Mouse (Mus musculus) embryonic facial prominence, embryonic 11.5 days (tissue): ENCODE data around the gene Vmn2r63. TPM values are rescaled to one million over a fixed set of nuclear protein-coding genes. Genes with fewer than 3 reads are reported as not detected.
"Not testable (repeated sequence)": the region's sequence is repeated elsewhere in the genome, so short reads cannot be mapped to it uniquely, and the experiment has no call there.

Source experiments
- ATAC-seq: fragments of 200-750 bp; cut with Nextera tagmentation; replicated peaks from 2 replicates; pipeline ENCODE4 v1.8.0; 2017; ENCODE audit warnings: low read depth; ENCODE audit not compliant: insufficient number of reproducible peaks, low FRiP score, low TSS enrichment
- DNase-seq: peaks from one replicate; pipeline ENCODE4 v3.0.0-alpha.2; 2015; ENCODE audit warnings: low spot score
- H3K27ac ChIP-seq: fragments of 300-500 bp; sonication (generic); replicated peaks from 2 replicates; pipeline ENCODE4 v1.5.1; 2014; ENCODE audit warnings: mild to moderate bottlenecking, low read depth, low read length, control low read depth
- H3K27me3 ChIP-seq: fragments of 300-500 bp; sonication (generic); 2 replicates; pipeline ENCODE4 v1.6.1; 2014; ENCODE audit warnings: mild to moderate bottlenecking, low read length, moderate library complexity, mixed read lengths; ENCODE audit not compliant: control insufficient read depth, insufficient read depth
- H3K36me3 ChIP-seq: fragments of 300-500 bp; sonication (generic); replicated peaks from 2 replicates; pipeline ENCODE4 v1.6.1; 2014; ENCODE audit warnings: low read depth, mild to moderate bottlenecking, low read length, moderate library complexity, mixed read lengths; ENCODE audit not compliant: control insufficient read depth, insufficient read depth
- H3K4me1 ChIP-seq: fragments of 300-500 bp; sonication (generic); 2 replicates; pipeline ENCODE4 v1.6.1; 2014; ENCODE audit warnings: low read length, mixed read lengths; ENCODE audit not compliant: control insufficient read depth, insufficient read depth
- H3K4me2 ChIP-seq: fragments of 300-500 bp; sonication (generic); 2 replicates; pipeline ENCODE4 v1.6.1; 2014; ENCODE audit warnings: low read depth, mild to moderate bottlenecking, control low read depth, low read length, moderate library complexity
- H3K4me3 ChIP-seq: fragments of 300-500 bp; sonication (generic); 2 replicates; pipeline ENCODE4 v1.5.1; 2014; ENCODE audit warnings: low read depth, low read length, control low read depth
- H3K9ac ChIP-seq: fragments of 300-500 bp; sonication (generic); replicated peaks from 2 replicates; pipeline ENCODE4 v1.6.1; 2014; ENCODE audit warnings: mild to moderate bottlenecking, control low read depth, low read length
- H3K9me3 ChIP-seq: fragments of 300-500 bp; sonication (generic); replicated peaks from 2 replicates; pipeline ENCODE4 v1.6.1; 2016; ENCODE audit warnings: mild to moderate bottlenecking, low read length, inconsistent platforms, mixed read lengths; ENCODE audit not compliant: control insufficient read depth
- WGBS: fragments of 180-500 bp; shearing (Covaris S2); extraction: QIAGEN DNeasy Blood & Tissue Kit; methylation state at CpG from one replicate; pipeline ENCODE4 v1.1.7; 2014; 5-methylcytosine and 5-hydroxymethylcytosine counted together
- polyA plus RNA-seq: library from polyadenylated mRNA; unstranded; fragments of >200 nt; fragmentation: Nextera tagmentation; extraction: Ambion mirVana; gene quantifications from 2 replicates; pipeline ENCODE4 v1.2.1, GENCODE M21; 2014

The Vmn2r63 gene
- polyA plus RNA-seq, result not detected in 2 replicates

GRCm38 (mm10) chr7:42933722-42934121 is at the start of gene Vmn2r63:
Gene Vmn2r63 (minus strand): TSS chr7:42933822.
- H3K4me1 ChIP-seq, H3K4me2 ChIP-seq, ATAC-seq, H3K9ac ChIP-seq, H3K4me3 ChIP-seq, H3K27me3 ChIP-seq, H3K36me3 ChIP-seq, H3K27ac ChIP-seq, DNase-seq, H3K9me3 ChIP-seq: not testable (repeated sequence)

DNA sequence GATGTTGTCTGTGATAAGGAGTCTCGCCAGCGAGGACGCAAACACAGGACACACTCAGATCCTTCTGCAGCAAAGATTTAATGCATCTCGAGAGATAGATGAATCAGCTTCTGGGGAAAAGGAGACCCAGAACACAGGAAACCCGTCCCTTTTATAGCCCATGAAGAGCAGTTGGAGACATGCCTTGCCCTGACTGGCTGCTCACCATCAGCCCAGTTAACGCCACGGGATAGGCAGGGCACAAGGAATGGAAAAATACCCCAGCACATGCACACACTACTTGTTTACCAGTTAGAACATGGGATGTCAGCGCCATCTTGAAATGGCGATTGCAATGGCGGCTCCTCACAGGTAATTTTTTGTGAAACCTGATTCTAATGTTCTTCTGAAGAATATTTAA is 47.1 kb upstream of the Vmn2r63 start:
- H3K9ac ChIP-seq, result no peak overlapping the region
- H3K27me3 ChIP-seq, result no peaks in the 10 kb centered on the region
- H3K4me3 ChIP-seq, result no peak overlapping the region
- H3K27ac ChIP-seq, result no peak overlapping the region
- H3K36me3 ChIP-seq, result no peaks in the 10 kb centered on the region
- DNase-seq (no peak), ATAC-seq (no peak)
- no peak overlapping the region for H3K4me2 ChIP-seq
- 93% methylated on average over 10 of the region's 10 CpGs for WGBS
- H3K4me1 ChIP-seq, result no peaks in the 10 kb centered on the region
- H3K9me3 ChIP-seq, result no peaks in the 10 kb centered on the region; the same call in 1 of the 2 replicates

DNA sequence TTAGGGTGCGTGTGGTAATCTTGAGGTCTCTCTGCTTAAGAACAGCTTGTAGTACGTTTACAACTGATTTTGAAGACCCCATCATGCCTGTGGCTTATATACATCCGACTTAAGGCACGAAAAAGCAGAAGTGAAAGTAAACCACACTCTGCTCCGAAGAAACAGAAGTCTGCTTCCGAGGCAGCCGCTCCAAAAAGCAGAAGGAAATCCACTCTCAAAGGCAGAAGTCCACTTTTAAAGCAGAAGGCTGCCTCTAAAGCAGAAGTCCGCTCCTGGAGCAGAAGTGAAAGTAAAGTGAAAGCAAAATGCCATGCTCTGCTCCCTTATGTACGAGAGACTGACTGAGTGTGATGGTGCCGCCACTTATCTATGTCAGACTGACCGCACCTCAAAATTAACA is 46.5 kb upstream of the Vmn2r63 start:
- H3K36me3 ChIP-seq, result no peaks in the 10 kb centered on the region
- WGBS, result 81% methylated on average over 11 of the region's 11 CpGs
- H3K4me2 ChIP-seq, result no peak overlapping the region
- no peaks in the 10 kb centered on the region for H3K4me1 ChIP-seq
- H3K9me3 ChIP-seq, result no peaks in the 10 kb centered on the region; the same call in 1 of the 2 replicates
- no peak overlapping the region for H3K27ac ChIP-seq
- DNase-seq (no peak), ATAC-seq (no peak)
- no peaks in the 10 kb centered on the region for H3K27me3 ChIP-seq
- H3K4me3 ChIP-seq, result no peak overlapping the region
- H3K9ac ChIP-seq, result no peak overlapping the region

- Histone ChIP-seq H3K9me3 (peaks cover 3% of the 10 kb centered on the region), H3K4me3 (no peak overlapping the region), H3K36me3 (no peaks in the 10 kb centered on the region), H3K27ac (no peak overlapping the region), H3K9ac (no peak overlapping the region), H3K4me1 (no peaks in the 10 kb centered on the region), H3K4me2 (no peak overlapping the region), H3K27me3 (no peaks in the 10 kb centered on the region)
- WGBS, result 71% methylated on average over 9 of the region's 9 CpGs
- DNase-seq (no peak), ATAC-seq (no peak)
Measured at GRCm38 (mm10) chr7:42965246-42965645, 31.6 kb upstream of the Vmn2r63 start.

- 92% methylated on average over 2 of the region's 2 CpGs for WGBS
- not testable (repeated sequence) for DNase-seq, H3K36me3 ChIP-seq, H3K4me2 ChIP-seq, H3K9ac ChIP-seq, H3K27me3 ChIP-seq, H3K9me3 ChIP-seq, H3K27ac ChIP-seq, H3K4me1 ChIP-seq, H3K4me3 ChIP-seq, ATAC-seq
Measured at GRCm38 (mm10) chr7:42898067-42898466, 35.6 kb downstream of the Vmn2r63 start.

DNA sequence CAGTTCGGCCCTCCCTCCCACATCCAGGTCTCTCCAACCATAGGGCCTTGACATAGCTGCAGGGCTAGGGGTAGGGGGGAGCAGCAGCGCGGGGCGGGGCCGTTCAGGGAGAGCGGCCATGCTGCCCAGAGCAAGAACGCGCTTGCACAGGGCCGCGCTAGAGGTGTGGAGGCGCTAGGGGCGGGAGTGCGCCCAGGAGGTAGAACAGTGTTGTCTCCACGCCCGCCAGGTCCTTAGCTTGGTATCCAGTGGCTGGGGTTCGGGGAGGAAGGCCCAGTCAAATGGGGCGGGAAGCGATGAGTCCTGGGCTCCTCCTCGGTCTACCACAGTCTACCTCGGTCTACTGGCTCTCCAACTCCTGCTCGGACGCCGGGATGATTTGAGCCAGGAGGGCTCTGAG is 55.5 kb downstream of the Vmn2r63 start:
- Histone ChIP-seq H3K36me3 (no peaks in the 10 kb centered on the region), H3K4me3 (no peak overlapping the region), H3K9ac (no peak overlapping the region), H3K4me2 (no peak overlapping the region), H3K27ac (no peak overlapping the region), H3K27me3 (no peaks in the 10 kb centered on the region), H3K9me3 (no peaks in the 10 kb centered on the region), H3K4me1 (no peaks in the 10 kb centered on the region)
- 43% methylated on average over 18 of the region's 23 CpGs for WGBS
- no peak for ATAC-seq
- DNase-seq, result no peak

DNA sequence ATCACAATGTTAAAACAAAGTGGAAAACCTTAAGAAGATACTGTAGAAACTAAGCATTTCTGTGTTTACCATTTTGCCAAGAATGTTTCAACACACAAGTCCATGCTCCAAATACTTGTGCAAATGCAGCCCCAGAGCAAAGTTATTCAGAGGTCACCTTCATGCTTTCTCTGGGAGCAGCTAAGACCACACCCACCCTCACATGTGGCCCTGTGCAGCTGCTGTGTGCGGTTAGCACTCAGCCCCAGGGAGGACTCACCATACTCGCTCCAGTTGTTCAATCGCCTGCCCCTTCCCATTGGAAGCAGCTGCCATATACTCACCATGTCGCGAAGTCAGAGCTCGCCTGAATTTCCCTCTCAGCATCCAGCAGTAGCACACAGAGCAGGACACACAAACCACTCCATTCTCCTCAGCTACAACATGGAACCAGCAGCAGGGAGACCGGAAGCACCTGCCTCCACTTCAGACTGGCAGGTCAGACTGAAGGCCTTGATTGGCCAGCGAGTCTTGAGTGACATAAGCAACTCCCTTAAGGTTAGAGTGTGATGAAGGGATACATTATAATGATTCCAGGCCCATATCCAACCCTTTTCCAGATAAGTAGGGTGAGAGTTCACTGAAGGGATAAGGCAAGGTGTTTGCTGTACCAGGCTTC is 66.7 kb downstream of the Vmn2r63 start, which contains the start of gene Gm2381:
Gene Gm2381, minus strand, starts transcription at position 434 of the 658 bp plus-strand sequence.
- not testable (repeated sequence) for H3K4me3 ChIP-seq, H3K36me3 ChIP-seq, DNase-seq, H3K9ac ChIP-seq, H3K27ac ChIP-seq, H3K4me2 ChIP-seq, H3K27me3 ChIP-seq, ATAC-seq, H3K9me3 ChIP-seq, H3K4me1 ChIP-seq
- WGBS, result 77% methylated on average over 8 of the region's 8 CpGs
